Mouse (Mus musculus): ENCODE measurements around the gene Borcs5. TPM values are rescaled to one million over a fixed set of nuclear protein-coding genes. Genes with fewer than 3 reads are reported as not detected.

Gene Borcs5
- polyA plus RNA-seq (2016; fragmentation: Nextera tagmentation; extraction: Ambion mirVana): 38.6 and 44.8 TPM in 2 replicates

GRCm38 (mm10) chr6:134639210-134639609 lies at the start of gene Borcs5:
Borcs5 (plus strand) TSS chr6:134639510.
- Histone ChIP-seq H3K4me1 (0 out of 2 replicates have a peak, but pooled peaks cover 3% of the 10 kb centered on the region), H3K27ac (no peak within 1 kb of the TSS), H3K9me3 (no peaks in the 10 kb centered on the region), H3K27me3 (replicated peaks) (no peaks in the 10 kb centered on the region), H3K9ac (no peak within 1 kb of the TSS), H3K4me2 (replicated peaks) (no peak within 1 kb of the TSS), H3K4me3 (no peak within 1 kb of the TSS), H3K36me3 (no peaks in the 10 kb centered on the region)
- 87% methylated on average over 3 of the region's 3 CpGs for WGBS
- no peak for ATAC-seq (ENCODE audit: low FRiP score, low read depth)

- H3K4me1 ChIP-seq: no peaks in the 10 kb centered on the region
- H3K4me2 ChIP-seq (replicated peaks): no peak overlapping the region
- H3K9ac ChIP-seq: no peak overlapping the region
- no peak for ATAC-seq (ENCODE audit: low FRiP score, low read depth)
- no peaks in the 10 kb centered on the region for H3K36me3 ChIP-seq
- H3K27me3 ChIP-seq (replicated peaks): no peaks in the 10 kb centered on the region
- 80% methylated on average over 2 of the region's 2 CpGs for WGBS
- no peak overlapping the region for H3K4me3 ChIP-seq
- H3K9me3 ChIP-seq: no peaks in the 10 kb centered on the region
- no peak overlapping the region for H3K27ac ChIP-seq
Observed at GRCm38 (mm10) chr6:134591614-134592013, 47.7 kb upstream of the Borcs5 start.

- 85% methylated on average over 21 of the region's 21 CpGs for WGBS
Observed at GRCm38 (mm10) chr6:134594569-134595442, 44.5 kb upstream of the Borcs5 start.

GRCm38 (mm10) chr6:134597651-134598229 lies 41.6 kb upstream of the Borcs5 start:
- H3K9me3 ChIP-seq: no peaks in the 10 kb centered on the region
- WGBS: 90% methylated on average over 6 of the region's 6 CpGs
- no peak overlapping the region for H3K4me3 ChIP-seq
- H3K27me3 ChIP-seq (replicated peaks): no peaks in the 10 kb centered on the region
- H3K4me1 ChIP-seq: no peaks in the 10 kb centered on the region
- H3K36me3 ChIP-seq: no peaks in the 10 kb centered on the region
- ATAC-seq (ENCODE audit: low FRiP score, low read depth): no peak
- H3K27ac ChIP-seq: no peak overlapping the region
- H3K9ac ChIP-seq: no peak overlapping the region
- H3K4me2 ChIP-seq (replicated peaks): no peak overlapping the region

More at GRCm38 (mm10) chr6:134594569-134595442, 44.5 kb upstream of the Borcs5 start:
- Histone ChIP-seq H3K4me1 (no peaks in the 10 kb centered on the region), H3K27ac (no peak overlapping the region), H3K9ac (no peak overlapping the region), H3K36me3 (no peaks in the 10 kb centered on the region), H3K4me2 (replicated peaks) (no peak overlapping the region), H3K9me3 (no peaks in the 10 kb centered on the region), H3K27me3 (replicated peaks) (no peaks in the 10 kb centered on the region), H3K4me3 (no peak overlapping the region)
- no peak for ATAC-seq (ENCODE audit: low FRiP score, low read depth)

- Histone ChIP-seq H3K27ac (no peak overlapping the region), H3K9ac (no peak overlapping the region), H3K4me1 (no peaks in the 10 kb centered on the region), H3K4me3 (no peak overlapping the region), H3K36me3 (no peaks in the 10 kb centered on the region), H3K9me3 (no peaks in the 10 kb centered on the region), H3K4me2 (replicated peaks) (no peak overlapping the region), H3K27me3 (replicated peaks) (no peaks in the 10 kb centered on the region)
- no peak for ATAC-seq (ENCODE audit: low FRiP score, low read depth)
- WGBS: 86% methylated on average over 1 of the region's 1 CpGs
Observed at GRCm38 (mm10) chr6:134599239-134599638, 40.1 kb upstream of the Borcs5 start.

- H3K4me1 ChIP-seq: no peaks in the 10 kb centered on the region
- no peak overlapping the region for H3K27ac ChIP-seq
- 62% methylated on average over 7 of the region's 7 CpGs for WGBS
- H3K9me3 ChIP-seq: no peaks in the 10 kb centered on the region
- H3K4me2 ChIP-seq (replicated peaks): no peak overlapping the region
- H3K27me3 ChIP-seq (replicated peaks): no peaks in the 10 kb centered on the region
- H3K36me3 ChIP-seq: no peaks in the 10 kb centered on the region
- no peak overlapping the region for H3K9ac ChIP-seq
- no peak overlapping the region for H3K4me3 ChIP-seq
- no peak for ATAC-seq (ENCODE audit: low FRiP score, low read depth)
Observed at GRCm38 (mm10) chr6:134601130-134601529, 38.2 kb upstream of the Borcs5 start.

- no peaks in the 10 kb centered on the region for H3K9me3 ChIP-seq
- WGBS: 52% methylated on average over 3 of the region's 3 CpGs
- no peaks in the 10 kb centered on the region for H3K36me3 ChIP-seq
- no peak for ATAC-seq (ENCODE audit: low FRiP score, low read depth)
- no peak overlapping the region for H3K27ac ChIP-seq
- no peaks in the 10 kb centered on the region for H3K27me3 ChIP-seq (replicated peaks)
- no peak overlapping the region for H3K9ac ChIP-seq
- no peak overlapping the region for H3K4me3 ChIP-seq
- no peaks in the 10 kb centered on the region for H3K4me1 ChIP-seq
- H3K4me2 ChIP-seq (replicated peaks): no peak overlapping the region
Observed at GRCm38 (mm10) chr6:134601766-134602165, 37.5 kb upstream of the Borcs5 start.

- no peaks in the 10 kb centered on the region for H3K27me3 ChIP-seq (replicated peaks)
- no peak overlapping the region for H3K4me2 ChIP-seq (replicated peaks)
- H3K4me1 ChIP-seq: no peaks in the 10 kb centered on the region
- H3K27ac ChIP-seq: no peak overlapping the region
- H3K36me3 ChIP-seq: no peaks in the 10 kb centered on the region
- H3K9ac ChIP-seq: no peak overlapping the region
- H3K9me3 ChIP-seq: no peaks in the 10 kb centered on the region
- WGBS: 45% methylated on average over 10 of the region's 10 CpGs
- ATAC-seq (ENCODE audit: low FRiP score, low read depth): no peak
- H3K4me3 ChIP-seq: no peak overlapping the region
Observed at GRCm38 (mm10) chr6:134602371-134603003, 36.8 kb upstream of the Borcs5 start.

- no peak overlapping the region for H3K9ac ChIP-seq
- no peaks in the 10 kb centered on the region for H3K4me1 ChIP-seq
- WGBS: 89% methylated on average over 3 of the region's 3 CpGs
- ATAC-seq (ENCODE audit: low FRiP score, low read depth): no peak
- no peak overlapping the region for H3K27ac ChIP-seq
- H3K27me3 ChIP-seq (replicated peaks): no peaks in the 10 kb centered on the region
- H3K4me3 ChIP-seq: no peak overlapping the region
- H3K4me2 ChIP-seq (replicated peaks): no peak overlapping the region
- no peaks in the 10 kb centered on the region for H3K36me3 ChIP-seq
- H3K9me3 ChIP-seq: no peaks in the 10 kb centered on the region
Observed at GRCm38 (mm10) chr6:134605196-134605595, 34.1 kb upstream of the Borcs5 start.

- Histone ChIP-seq H3K36me3 (no peaks in the 10 kb centered on the region), H3K27ac (no peak overlapping the region), H3K4me2 (replicated peaks) (no peak overlapping the region), H3K9me3 (no peaks in the 10 kb centered on the region), H3K27me3 (replicated peaks) (no peaks in the 10 kb centered on the region), H3K4me3 (no peak overlapping the region), H3K4me1 (no peaks in the 10 kb centered on the region), H3K9ac (no peak overlapping the region)
- 70% methylated on average over 6 of the region's 6 CpGs for WGBS
- no peak for ATAC-seq (ENCODE audit: low FRiP score, low read depth)
Observed at GRCm38 (mm10) chr6:134606540-134606939, 32.8 kb upstream of the Borcs5 start.

- Histone ChIP-seq H3K4me3 (no peak overlapping the region), H3K9ac (no peak overlapping the region), H3K4me2 (replicated peaks) (no peak overlapping the region), H3K27me3 (replicated peaks) (no peaks in the 10 kb centered on the region), H3K9me3 (no peaks in the 10 kb centered on the region), H3K36me3 (no peaks in the 10 kb centered on the region), H3K4me1 (no peaks in the 10 kb centered on the region), H3K27ac (no peak overlapping the region)
- 66% methylated on average over 9 of the region's 9 CpGs for WGBS
- ATAC-seq (ENCODE audit: low FRiP score, low read depth): peak; percentile 29
Observed at GRCm38 (mm10) chr6:134606949-134607746, 32.2 kb upstream of the Borcs5 start.

GRCm38 (mm10) chr6:134610380-134610779 lies 28.9 kb upstream of the Borcs5 start:
- Histone ChIP-seq H3K36me3 (no peaks in the 10 kb centered on the region), H3K9me3 (no peaks in the 10 kb centered on the region), H3K4me1 (no peaks in the 10 kb centered on the region), H3K27me3 (replicated peaks) (no peaks in the 10 kb centered on the region), H3K9ac (no peak overlapping the region), H3K27ac (no peak overlapping the region), H3K4me3 (no peak overlapping the region), H3K4me2 (replicated peaks) (no peak overlapping the region)
- ATAC-seq (ENCODE audit: low FRiP score, low read depth): no peak
- 83% methylated on average over 9 of the region's 9 CpGs for WGBS

Data from neural tube, embryonic 12.5 days (tissue).